Mouse (Mus musculus) liver, postnatal 0 days (tissue): ENCODE data around the gene Itch.

ENCODE experiments used
- CTCF ChIP-seq: sonication (generic); IDR thresholded peaks from 2 replicates; pipeline ENCODE4 v1.5.1; 2016; ENCODE audit warnings: antibody characterized with exemption, low read depth
- EP300 ChIP-seq: IDR thresholded peaks from 2 replicates; pipeline ENCODE4 v1.6.1; 2016; ENCODE audit warnings: antibody characterized with exemption, low read depth, mild to moderate bottlenecking

GRCm38 (mm10) chr2:155265526-155265925 lies 132.2 kb downstream of the Itch start:
- TF ChIP-seq CTCF (no peak), EP300 (no peak)
